Mouse (Mus musculus): ENCODE results near the gene Sncb.
"Not testable (repeated sequence)": the region's sequence is repeated elsewhere in the genome, so short reads cannot be mapped to it uniquely, and the experiment has no call there.

Sncb gene

DNA sequence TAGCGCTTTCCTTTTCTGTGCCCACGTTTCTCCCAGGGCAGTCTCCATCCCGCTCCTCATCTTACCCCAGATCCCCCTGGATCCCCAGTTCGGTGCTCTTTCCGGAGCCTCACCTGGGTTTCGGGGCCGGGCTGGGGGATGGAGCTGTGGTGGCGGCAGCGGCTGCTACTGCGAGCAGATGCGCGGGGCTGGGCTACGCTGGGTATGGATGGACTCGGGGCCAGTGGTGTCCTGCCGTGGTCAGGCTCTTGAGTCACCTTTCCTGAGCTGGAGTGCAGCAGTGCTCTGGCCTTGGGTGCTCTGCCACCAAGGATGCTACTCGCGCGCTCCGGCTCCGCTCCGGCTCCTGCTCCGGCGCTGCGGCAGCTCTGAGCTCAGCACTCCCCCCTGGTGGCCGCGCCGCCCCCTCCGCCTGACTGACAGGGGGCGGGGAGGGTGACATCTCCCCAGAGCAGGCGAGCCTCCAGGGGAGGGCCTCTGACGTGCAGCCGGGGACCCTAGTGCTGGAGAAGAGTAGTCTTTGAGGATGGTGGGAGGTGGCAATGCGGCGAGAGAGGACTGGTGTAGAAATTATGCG is at the start of gene Sncb:
TSS of gene Sncb (minus strand) at position 404 of the 577 bp plus-strand sequence.
- peak in 1 of 2 experiments; percentile 10 for DNase-seq (ENCODE audit: low spot score in 2 of 2)

GRCm38 (mm10) chr13:54813381-54813780 is 47.0 kb upstream of the Sncb start:
- DNase-seq (ENCODE audit: low spot score in 2 of 2) = no peak

DNA sequence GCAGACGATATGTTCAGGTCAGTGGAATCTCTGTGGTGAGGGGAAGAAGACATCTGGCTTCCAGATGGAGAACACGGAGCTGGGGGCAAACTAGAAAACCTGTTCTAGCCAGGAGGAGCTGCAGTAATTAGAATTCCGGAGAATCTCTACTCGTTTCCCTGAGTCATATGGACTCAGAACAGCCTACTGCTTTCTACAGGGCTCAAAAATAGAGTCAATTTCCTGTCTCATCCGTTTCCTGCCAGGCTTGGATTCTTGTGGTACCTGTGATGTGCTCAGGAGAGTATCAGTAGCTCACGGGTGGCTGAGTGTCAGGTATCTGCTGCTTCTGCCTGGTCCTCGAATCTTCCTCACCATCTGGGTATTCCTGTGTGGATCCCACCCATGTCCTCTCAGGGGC is 45.1 kb upstream of the Sncb start:
- no peak for DNase-seq (ENCODE audit: low spot score in 2 of 2)

DNA sequence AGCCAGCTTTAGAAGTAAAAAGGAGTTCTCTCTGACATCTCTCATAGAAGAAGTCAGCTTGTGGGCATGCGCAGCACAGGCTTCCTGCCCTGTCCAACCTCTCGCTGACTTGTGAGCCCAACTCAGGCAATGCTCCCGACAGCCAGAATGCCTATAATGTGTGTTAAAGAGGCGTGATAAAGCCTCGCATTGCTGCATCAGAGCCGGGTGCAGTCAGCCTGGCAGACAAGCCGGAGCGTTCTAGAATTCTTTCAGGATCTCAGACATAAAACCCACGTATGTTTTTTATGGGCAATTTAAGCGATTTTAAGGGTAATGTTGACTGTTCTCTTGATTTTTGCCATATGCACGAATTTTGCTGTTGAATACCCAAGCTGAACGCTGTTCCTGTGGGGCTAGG is 41.7 kb upstream of the Sncb start:
- DNase-seq (ENCODE audit: low spot score in 2 of 2) = no peak

DNA sequence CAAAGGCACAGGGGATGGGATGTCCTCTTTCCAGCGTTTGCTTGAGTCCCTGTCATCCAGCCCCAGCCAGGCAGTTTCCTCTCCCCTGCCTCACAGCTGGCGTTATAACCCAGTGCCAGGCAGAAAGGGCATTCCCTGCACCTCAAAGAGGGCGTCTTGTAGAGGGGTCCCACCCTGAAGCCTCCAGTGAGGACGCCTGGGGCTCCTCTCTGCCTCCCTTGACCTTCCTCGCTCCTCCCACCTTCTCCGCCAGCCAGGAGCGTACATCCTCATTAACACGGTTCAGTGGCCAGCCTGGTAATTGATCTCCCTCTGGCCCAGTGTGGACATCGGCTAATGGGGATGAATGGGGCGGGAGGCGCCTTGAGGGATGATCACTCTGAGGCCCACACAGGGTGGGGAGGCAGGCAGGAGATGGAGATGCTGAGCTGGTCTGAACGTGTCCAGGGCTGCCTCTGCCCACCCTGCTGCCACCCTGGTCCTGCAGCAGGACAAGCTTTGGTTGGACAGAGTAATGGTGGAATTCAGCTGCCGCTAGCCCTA is 40.1 kb upstream of the Sncb start:
- no peak for DNase-seq (ENCODE audit: low spot score in 2 of 2)

DNA sequence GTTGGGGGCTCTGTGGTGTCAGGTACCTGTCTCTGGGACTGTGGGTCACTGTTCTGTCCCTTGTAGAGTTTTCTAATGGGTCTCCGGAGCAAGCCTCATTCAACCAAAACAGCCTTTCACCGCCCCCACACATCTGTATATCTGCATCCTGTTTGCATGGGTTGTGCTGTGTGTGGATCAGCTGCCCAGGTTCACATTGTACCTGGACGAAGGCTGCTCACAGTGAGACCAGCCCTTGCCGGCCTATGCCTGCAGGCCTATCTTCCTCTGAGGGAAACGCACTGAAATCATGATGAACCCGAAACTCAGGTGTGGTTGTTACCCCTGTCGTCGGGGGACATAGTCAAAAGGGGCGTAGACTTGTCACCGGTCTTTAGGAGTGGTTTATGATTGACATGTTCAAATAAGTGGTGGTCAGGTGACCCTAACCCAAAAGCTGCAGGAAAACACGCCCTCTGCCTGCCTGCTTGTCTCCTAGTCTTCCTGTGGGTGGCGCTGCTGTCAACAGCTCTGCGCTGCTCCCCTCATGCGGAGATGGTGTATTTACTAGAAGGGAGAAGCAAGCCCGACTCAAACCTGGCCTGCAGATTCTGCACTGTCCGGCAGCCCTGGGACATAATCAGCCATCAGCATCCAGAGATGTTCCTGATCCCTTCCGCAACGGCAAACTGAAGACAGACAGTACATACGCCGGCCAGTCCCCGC is 38.9 kb upstream of the Sncb start:
- DNase-seq (ENCODE audit: low spot score in 2 of 2) = no peak

DNA sequence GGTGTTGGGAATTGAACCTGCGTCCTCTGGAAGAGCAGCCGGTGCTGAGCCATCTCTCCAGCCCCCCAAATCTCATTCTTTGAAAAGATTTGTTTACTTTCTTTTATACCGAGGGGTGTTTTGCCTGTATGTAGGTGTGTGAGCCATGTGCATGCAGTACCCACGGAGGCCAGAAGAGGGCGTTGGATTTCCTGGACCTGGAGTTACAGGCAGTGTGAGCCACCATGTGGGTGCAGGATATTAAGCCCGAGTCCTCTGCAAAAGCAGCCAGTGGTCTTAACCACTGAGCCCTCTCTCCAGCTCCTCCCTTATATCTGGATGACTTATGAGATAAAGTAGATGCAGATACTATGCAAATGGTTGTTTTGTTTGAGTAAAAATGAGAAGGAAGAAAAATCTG is 36.6 kb upstream of the Sncb start:
- no peak for DNase-seq (ENCODE audit: low spot score in 2 of 2)

- no peak for DNase-seq (ENCODE audit: low spot score in 2 of 2)
Observed at GRCm38 (mm10) chr13:54800206-54800605, 33.8 kb upstream of the Sncb start.

GRCm38 (mm10) chr13:54799701-54800100 is 33.3 kb upstream of the Sncb start:
- peak; percentile 54 to 76 for DNase-seq (ENCODE audit: low spot score in 2 of 2)

DNA sequence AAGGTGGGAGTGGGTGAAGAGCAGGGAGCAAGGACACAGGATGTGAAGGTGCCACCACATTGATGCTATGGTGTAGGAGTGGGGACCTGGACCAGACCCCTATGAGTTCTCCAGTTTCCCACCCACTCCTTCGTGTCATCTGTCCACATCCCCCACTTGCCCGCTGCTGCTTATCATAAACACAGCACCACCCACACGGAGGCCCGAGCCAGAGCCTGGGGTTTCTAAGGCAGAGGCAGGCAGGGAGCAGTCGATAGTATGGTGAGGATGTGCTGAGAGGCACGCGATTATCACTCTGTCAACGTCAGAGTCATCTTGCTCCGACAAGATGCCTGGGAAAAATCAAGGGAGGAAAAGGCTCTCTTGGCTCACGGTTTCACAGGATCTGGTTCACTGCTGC is 32.3 kb upstream of the Sncb start:
- DNase-seq (ENCODE audit: low spot score in 2 of 2) = no peak

- DNase-seq (ENCODE audit: low spot score in 2 of 2) = no peak
Observed at GRCm38 (mm10) chr13:54797861-54798643, 31.7 kb upstream of the Sncb start.

- DNase-seq (ENCODE audit: low spot score in 2 of 2) = peak; percentile 10 to 15
Observed at GRCm38 (mm10) chr13:54797356-54797755, 31.0 kb upstream of the Sncb start.

- no peak for DNase-seq (ENCODE audit: low spot score in 2 of 2)
Observed at GRCm38 (mm10) chr13:54794843-54795242, 28.4 kb upstream of the Sncb start.

DNA sequence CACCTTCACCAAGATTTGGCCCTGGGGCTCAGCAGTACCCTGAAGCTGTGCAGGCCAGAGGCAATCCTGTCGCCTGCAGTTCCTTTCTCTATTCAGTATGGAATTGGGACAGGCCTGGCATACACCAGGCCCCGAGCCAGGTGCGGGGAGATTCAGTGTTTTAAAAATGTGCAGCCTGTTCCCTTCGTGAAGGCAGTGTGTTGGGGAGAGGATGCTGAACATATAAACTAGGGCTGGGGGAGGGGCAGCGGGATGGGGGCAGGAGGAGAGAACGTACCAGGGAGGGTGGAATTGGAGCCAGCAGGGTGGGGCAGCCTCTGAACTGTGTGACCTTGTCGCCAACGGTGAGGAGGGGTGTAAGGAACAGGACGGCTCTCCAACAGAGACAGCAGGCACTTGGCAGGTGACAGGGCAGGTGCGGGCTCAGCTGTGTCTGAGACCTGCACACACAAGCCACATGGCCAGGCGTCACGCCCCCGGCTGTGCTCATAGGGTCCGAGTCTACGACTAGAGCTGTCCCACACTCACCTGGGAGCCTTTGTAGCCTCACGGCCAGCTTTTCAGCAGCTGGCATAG is 27.7 kb upstream of the Sncb start:
- DNase-seq (ENCODE audit: low spot score in 2 of 2) = no peak

DNA sequence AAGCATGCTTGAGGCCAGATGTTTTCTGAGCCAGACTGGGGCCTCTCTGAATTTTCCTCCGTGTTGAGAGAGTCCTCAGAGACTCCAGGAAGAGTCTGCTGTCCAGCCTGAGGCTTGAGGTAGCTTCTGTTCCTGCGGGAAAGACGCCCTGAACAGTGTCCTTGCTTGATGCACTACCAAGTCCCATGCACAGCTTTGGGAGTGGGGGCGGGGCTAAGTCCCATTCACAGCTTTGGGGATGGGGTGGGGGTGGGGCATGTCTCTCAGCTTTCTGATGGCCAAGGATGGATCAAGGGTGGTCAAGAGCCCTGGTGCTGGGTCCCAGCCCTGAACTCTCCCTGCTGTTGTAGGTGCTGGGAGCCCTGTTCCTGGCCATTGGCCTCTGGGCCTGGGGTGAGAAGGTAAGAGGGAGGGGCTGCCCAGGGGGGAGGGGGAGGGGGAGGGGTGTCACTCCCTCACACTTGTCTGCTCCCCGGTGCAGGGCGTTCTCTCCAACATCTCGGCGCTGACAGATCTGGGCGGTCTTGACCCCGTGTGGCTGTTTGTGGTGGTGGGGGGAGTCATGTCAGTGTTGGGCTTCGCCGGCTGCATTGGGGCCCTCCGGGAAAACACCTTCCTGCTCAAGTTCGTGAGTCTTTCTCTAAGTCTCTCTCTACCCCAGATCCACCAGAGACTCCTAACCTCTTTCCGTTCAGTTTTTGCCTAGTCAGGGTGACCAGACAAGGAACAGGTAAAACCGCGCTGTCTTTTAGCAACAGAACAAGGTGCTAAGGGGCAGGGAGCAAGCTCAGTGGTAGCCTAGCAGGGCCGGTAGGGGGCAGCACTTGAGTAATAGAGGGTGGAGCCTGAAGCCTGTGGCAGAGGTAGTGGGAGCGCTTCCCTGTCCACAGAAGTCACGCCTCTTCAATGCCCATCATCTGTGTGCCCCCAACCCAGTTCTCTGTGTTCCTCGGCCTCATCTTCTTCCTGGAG is 26.1 kb upstream of the Sncb start:
- no peak for DNase-seq (ENCODE audit: low spot score in 2 of 2)

DNA sequence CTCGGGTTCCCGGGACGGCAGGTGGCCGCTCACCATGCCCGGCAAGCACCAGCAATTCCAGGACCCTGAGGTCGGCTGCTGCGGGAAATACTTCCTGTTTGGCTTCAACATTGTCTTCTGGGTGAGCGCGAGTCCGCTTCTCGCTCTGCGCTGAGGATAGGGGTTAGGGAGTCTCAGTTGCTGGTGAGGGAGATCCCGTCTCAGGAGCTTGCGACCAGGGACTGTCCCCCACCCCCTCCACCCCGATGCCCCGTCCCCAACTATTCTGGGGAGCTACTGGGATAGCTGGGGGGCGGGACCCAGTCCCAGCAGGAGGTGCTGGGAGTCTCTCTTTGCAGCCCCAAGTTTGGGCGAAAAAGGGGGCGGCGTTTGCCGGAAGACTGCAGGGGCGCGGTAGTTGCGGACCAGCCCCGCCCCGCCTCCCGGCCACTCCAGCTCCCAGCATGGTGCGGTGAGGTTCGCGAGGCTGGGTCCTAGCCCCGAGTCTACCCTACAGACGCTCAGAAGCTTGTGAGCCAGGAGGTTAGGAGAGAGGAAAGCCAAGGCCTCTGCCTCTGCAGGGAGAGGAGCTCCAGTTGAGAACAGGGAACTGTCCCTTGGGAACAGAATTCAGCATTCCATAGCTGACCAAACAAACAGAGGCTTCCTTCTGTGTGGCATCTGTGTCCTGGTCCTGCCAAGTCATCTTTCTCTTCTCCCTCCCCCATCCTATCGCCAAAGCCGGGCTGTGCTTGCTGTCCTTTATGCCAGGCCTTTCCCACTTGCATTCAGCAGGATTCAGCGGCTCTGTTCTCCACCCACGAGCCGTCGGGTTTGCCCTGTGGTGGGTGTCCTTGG is 23.4 kb upstream of the Sncb start:
- peak; percentile 17 to 51 for DNase-seq (ENCODE audit: low spot score in 2 of 2)

- DNase-seq (ENCODE audit: low spot score in 2 of 2) = peak; percentile 98
Observed at GRCm38 (mm10) chr13:54788740-54789560, 22.6 kb upstream of the Sncb start, which contains the start of gene Tspan17. Gene Tspan17, plus strand, starts transcription at chr13:54789377.

DNA sequence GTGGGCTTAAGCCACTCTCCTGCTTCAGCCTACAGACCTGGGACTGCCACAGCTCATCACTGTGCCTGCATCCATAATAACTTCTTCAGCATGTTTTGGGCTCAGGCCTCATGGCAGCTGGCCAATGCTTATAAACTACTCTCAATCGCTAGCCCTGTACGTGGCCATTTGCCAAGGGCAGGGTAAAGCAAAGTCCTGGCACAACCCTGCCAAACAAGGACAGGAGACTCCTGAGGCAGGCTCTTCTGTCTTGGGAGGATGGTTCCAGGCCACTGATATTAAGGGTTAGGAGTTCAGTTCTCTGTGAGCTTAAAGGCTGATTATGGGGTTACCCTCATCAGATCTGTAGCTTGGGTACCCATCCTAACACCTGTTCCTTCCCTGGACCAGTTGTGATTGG is 21.2 kb upstream of the Sncb start:
- DNase-seq (ENCODE audit: low spot score in 2 of 2) = not testable (repeated sequence)

GRCm38 (mm10) chr13:54783698-54784097 is 17.3 kb upstream of the Sncb start, which contains the start of gene Eif4e1b:
Gene Eif4e1b, plus strand, starts transcription at chr13:54783998.
- DNase-seq (ENCODE audit: low spot score in 2 of 2) = no peak
